In the genomic region with DNA sequence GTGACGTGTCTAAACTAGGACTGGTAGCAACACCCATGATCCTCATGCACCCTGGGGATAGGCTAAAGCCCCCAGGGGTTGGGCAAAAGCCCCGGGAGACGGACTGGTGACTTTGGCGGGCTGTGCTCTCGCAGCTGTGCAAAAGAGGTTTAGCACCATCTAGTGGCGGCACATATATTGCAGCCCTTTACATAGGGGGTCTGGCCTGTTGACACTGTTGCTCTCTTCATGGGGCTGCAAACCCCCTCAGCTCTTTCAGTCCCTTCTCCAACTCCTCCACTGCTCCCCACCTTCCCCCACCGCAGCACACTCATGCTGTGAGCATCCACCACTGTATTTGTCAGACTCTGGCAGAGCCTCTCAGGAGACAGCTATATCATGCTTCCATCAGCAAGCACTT, we compare ENCODE assay signal across 8 mouse cellular contexts.
A peak's percentile ranks its signal among the peaks of the same experiment; 100 is the strongest.
DNase-seq lines count a peak whose midpoint lies in the region; ATAC-seq and TF ChIP-seq lines count a peak whose summit lies in the region.
"Not testable (repeated sequence)": the region's sequence is repeated elsewhere in the genome, so short reads cannot be mapped to it uniquely, and the experiment has no call there.

No protein-coding gene starts in this region.

- not testable (repeated sequence) for H3K4me3 ChIP-seq in liver, embryonic 11.5 days (ENCODE audit: low read depth, low read length); thymus, adult 2 months (ENCODE audit: control insufficient read depth, insufficient read depth, low read length)

- not testable (repeated sequence) for H3K27me3 ChIP-seq in liver, embryonic 11.5 days (replicated peaks; ENCODE audit: control insufficient read depth, insufficient read depth, low read length); thymus, adult 2 months (ENCODE audit: control insufficient read depth, insufficient read depth, low read length)

- H3K4me1 ChIP-seq in liver, embryonic 11.5 days (replicated peaks; ENCODE audit: control insufficient read depth, insufficient read depth, low read length); thymus, adult 2 months (replicated peaks; ENCODE audit: control insufficient read depth, insufficient read depth, low read length): not testable (repeated sequence)

- peak; percentile 15 for DNase-seq in CD4-positive helper T cell, adult 2 months (ENCODE audit: low read depth, low spot score)
- peak; percentile 54 for DNase-seq in adrenal gland, postnatal 25 days
- peak; percentile 63 for DNase-seq in embryo, embryonic 11 days
- peak; percentile 15 to 66 for DNase-seq in heart, adult 18-20 months
- DNase-seq in kidney, postnatal 25 days = peak; percentile 51 to 75
- peak; percentile 39 for DNase-seq in liver, embryonic 11.5 days (ENCODE audit: low spot score)
- DNase-seq in ovary, postnatal 14 days (ENCODE audit: low spot score) = peak; percentile 35
- peak; percentile 52 for DNase-seq in thymus, adult 2 months

- not testable (repeated sequence) for H3K36me3 ChIP-seq in liver, embryonic 11.5 days (ENCODE audit: control insufficient read depth, insufficient read depth, low read length); thymus, adult 2 months (ENCODE audit: control insufficient read depth, insufficient read depth, low read length)

- not testable (repeated sequence) for TF ChIP-seq CTCF in thymus, adult 2 months (IDR thresholded peaks at IDR 0.05; ENCODE audit: borderline replicate concordance, control insufficient read depth, extremely low read depth, insufficient read depth, low read length, poor library complexity)

- TF ChIP-seq POLR2A in thymus, adult 2 months (IDR thresholded peaks at IDR 0.05; ENCODE audit: control insufficient read depth, extremely low read depth, insufficient read depth, low read length, poor library complexity) = not testable (repeated sequence)

- H3K27ac ChIP-seq in liver, embryonic 11.5 days (ENCODE audit: low read depth, low read length); thymus, adult 2 months (ENCODE audit: control insufficient read depth, insufficient read depth, low read length): not testable (repeated sequence)

- not testable (repeated sequence) for H3K4me2 ChIP-seq in liver, embryonic 11.5 days

- not testable (repeated sequence) for ATAC-seq in liver, embryonic 11.5 days (replicated peaks; ENCODE audit: low FRiP score)

- WGBS in liver, embryonic 11.5 days = 33% methylated on average over 7 of the region's 7 CpGs
- WGBS in thymus, adult 2 months = 35% methylated on average over 7 of the region's 7 CpGs

- not testable (repeated sequence) for H3K9ac ChIP-seq in liver, embryonic 11.5 days (ENCODE audit: low read depth, low read length)

- H3K9me3 ChIP-seq in liver, embryonic 11.5 days (ENCODE audit: control insufficient read depth, low read length) = not testable (repeated sequence)
